Mouse (Mus musculus) embryo, embryonic 10.5 days (tissue): ENCODE results near the gene Lrp4.
"Not testable (repeated sequence)": the region's sequence is repeated elsewhere in the genome, so short reads cannot be mapped to it uniquely, and the experiment has no call there.

ENCODE experiments used
- DNase-seq: peaks from one replicate; pipeline ENCODE4 v3.0.0-alpha.2; 2015; ENCODE audit warnings: low spot score

The Lrp4 gene

DNA sequence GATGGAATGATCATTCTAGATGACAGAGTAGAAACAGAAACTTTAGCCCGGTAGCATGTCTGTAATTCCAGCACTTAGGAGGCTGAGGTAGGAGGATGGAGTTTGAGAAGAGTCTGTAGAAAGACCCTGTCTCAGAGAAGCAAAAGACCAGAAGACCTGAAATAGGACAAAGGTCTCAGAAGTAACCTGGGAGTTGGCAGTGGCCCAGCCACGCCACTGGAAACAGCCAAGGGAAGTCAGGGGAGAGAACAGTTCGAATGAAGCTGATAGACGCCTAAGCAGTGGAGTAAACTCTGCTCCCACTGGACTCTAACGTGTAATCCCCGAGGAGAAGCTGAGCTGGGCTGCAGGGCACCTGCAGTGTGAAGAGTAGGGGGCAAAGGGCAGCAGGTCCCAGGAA is 27.9 kb downstream of the Lrp4 start:
- DNase-seq: no peak

DNA sequence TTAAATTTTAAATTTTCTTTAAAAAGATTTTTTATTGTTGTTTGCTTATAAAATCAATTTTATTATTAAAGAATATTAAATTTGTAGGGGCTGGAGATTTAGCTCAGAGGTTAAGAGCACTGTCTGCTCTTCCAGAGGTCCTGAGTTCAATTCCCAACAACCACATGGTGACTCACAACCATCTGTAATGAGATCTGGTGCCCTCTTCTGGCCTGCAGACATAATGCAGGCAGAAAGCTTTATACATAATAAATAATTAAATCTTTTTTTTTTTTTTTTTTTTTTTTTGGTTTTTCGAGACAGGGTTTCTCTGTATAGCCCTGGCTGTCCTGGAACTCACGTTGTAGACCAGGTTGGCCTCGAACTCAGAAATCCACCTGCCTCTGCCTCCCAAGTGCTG is 30.0 kb downstream of the Lrp4 start:
- not testable (repeated sequence) for DNase-seq

DNA sequence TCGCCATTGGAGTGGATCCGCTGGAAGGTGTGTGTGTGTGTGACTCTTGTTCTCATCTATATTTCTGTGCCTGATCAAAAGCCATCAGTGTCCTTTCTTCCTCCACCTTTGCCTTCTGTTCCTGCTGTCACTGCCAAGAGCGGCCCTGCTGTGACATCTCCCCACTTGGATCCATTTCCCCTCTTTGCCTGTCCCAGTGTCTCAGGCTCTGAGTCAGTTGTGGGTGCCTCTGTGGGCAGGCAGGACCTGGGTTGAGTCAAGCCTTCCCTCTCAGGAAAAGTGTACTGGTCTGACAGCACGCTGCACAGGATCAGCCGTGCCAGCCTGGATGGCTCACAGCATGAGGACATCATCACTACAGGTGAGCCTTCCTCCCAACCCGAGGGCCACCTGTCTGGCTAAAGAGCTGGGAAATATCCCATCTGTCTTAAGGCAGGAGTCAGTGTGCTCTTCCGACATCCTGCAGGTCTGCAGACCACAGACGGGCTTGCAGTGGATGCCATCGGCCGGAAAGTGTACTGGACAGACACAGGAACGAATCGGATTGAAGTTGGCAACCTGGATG is 34.8 kb downstream of the Lrp4 start:
- no peak for DNase-seq

DNA sequence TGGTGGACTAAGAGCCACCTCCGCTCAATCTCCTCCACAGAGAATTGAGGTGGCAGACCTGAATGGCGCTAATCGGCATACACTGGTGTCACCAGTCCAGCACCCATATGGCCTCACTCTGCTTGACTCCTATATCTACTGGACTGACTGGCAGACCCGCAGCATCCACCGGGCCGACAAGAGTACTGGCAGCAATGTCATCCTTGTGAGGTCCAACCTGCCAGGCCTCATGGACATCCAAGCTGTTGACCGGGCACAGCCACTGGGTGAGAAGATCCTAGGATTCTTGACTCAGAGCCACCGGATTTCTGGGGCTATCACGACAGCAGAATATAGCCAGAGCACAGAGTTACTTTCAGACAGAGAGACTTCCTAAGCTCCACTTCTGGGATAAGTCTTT is 36.7 kb downstream of the Lrp4 start:
- DNase-seq: no peak

DNA sequence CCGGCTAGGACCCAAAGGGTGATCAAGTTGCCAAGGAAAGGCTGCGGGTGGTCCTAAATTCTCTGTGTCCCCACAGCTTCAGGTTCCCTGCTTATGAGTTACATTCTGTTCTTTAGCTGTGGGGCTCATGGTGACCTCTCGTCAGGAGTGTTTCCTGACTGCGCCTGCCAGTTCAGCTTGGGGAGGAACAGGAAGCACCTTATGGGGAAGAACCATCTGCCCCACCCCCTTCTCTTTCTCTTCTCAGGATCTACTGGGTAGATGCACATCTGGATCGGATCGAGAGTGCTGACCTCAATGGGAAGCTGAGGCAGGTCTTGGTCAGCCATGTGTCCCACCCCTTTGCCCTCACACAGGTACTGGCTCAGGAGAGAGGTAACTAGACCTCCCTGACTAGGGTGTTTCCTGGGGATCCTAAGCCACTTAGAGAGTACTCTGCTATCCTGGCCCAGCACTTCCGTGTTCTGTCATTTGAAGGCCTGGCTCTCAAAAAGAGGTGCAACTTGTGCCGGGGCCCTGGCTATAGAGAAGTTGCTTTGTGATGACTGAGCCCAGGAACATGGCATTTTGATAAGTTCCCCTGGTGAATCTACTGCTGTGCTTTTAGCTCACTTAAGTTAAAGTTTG is 40.9 kb downstream of the Lrp4 start:
- no peak for DNase-seq

DNA sequence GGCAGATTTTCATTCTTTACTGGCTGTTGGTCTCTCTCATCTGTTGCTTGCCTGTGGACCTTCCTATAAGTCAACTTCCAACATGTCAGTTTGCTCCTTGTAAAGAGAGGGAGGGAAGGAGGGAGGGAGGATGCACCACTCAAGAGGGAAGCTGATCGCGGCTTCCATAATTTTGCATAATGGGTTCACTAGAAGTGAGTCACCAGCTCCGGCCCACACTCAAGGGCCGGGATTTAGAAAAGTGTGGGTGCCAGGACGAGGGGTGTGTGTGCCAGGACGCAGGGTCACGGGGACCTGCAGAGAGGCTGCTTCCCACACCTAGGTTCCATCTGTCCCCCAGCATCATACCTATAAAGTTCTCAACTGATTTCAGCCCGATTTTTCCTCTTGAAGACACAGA is 50.8 kb downstream of the Lrp4 start:
- DNase-seq: no peak

DNA sequence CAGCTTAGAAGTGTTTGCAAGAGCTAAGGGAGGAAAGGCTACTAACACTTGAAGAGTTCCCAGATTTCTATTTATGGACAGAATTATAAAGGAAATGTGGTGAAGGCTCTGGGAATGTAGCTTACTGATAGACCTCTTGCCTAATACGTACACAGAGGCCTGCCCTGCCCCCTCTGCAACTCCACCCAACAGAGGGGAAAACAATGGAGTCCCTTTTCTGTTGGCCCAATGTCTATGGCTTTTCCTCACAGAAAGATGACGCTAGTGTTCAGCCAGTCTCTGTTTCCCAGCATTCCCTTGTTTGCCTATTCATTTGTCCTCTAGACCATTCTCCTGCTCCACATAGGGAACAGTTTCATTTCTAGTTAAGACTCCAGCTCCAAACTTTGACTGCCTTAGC is 59.9 kb downstream of the Lrp4 start:
- peak; percentile 50 for DNase-seq

DNA sequence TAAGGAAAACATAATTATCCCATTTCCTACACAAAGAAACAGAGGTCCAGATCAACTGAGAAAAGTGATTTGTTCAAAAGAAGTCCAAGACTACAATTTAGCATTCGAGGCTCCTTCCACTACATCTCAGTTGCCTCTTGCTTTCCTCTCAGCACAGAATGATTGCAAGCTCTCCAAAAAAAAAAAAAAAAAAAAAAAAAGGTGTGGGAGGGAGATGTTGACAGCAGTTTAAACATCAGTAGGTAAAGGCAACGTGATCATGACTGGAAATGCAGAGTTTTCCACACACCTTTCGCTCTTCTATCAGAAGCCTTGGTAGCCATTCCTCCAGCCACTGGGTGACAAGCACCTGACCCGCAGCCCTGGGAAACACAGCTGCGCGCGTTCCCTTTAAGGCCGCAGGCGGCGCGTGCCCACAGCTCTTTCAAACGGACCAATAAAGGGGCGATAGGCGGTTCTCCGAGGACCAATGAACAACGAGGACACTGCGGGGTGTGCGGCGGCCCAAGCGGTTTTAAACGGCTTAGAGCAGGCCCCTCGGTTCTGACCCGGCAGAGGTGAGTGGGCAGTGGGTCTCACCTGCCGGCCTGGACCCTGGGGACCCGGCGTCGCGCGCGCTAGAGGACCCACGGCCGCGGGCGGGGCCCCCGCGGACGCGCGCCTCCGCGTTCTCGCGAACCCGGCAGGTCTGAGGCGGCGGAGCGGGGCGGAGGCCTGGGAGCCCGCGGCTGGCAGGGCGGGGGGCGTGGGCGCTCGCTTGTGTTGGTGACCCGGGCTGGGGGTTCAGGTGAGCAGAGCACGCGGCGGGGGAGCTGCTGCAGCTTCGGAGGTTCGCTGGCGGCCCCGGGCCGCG is 69.2 kb downstream of the Lrp4 start, which contains the start of gene Ckap5:
Gene Ckap5 (plus strand): TSS at position 469 of the 853 bp plus-strand sequence.
- DNase-seq: peak; percentile 97

DNA sequence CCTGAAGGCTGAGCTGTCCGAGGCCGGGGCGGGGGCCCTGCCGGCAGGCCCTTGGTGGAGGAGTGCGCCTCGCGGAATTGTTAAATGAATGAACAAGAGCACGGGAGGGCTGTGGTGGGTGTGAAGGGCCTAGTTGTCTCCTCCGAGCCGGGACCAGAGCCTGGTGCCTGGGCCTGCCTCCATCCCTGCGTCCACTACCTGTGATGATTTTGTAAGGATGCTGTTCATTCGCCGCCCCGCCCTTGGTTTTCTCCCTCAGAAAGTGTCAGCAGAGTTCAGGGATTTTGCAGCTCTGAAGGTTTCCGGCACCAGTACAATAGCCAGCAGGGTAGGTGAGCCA is 69.8 kb downstream of the Lrp4 start:
- DNase-seq: peak; percentile 68

DNA sequence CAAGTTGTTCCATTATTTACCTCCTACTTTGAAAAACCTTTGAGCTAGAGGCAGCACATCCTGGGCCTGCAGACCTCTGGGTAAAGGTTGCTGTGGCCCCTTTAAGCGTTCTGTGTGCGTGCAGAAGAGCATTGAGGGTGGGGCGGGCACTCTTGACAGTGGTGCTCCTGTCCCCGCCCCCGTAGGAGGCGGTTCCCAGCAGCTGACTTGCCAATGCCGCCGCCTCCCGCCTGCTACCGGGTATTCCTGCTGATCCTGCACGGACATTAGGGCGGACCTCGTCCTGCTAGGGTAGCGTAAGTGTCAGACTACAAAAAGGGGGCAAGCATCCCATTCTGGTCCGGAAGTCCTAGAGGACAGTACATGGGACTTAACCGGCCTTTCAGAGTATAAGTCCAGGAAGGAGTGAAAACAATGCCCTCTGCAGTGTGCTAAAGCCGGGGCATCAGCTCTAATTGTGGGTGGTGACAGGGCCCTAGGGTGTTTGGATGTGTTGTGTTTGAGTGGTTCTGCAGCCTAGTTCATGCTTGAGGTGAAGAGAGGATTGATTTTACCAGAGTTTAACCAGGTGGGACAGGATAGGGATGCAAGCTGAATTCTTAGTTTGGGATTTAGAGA is 80.4 kb downstream of the Lrp4 start:
- DNase-seq: peak; percentile 88
